Mouse (Mus musculus) heart, adult 2 months (tissue): ENCODE data around the gene Ndufa7.

Experiments
- CTCF ChIP-seq: fragments of 200-600 bp; IDR thresholded peaks from 2 replicates; pipeline ENCODE4 v1.8.1; 2022; ENCODE audit warnings: antibody characterized with exemption, mild to moderate bottlenecking, moderate library complexity
- EP300 ChIP-seq: fragments of 200-500 bp; IDR thresholded peaks from 2 replicates; pipeline ENCODE4 v1.6.1; 2011; ENCODE audit warnings: low read depth, low read length, control low read depth; ENCODE audit not compliant: insufficient read depth
- POLR2A ChIP-seq: fragments of 200-500 bp; IDR thresholded peaks from 2 replicates; pipeline ENCODE4 v1.6.1; 2011; ENCODE audit warnings: mild to moderate bottlenecking, low read depth, low read length, control low read depth; ENCODE audit not compliant: insufficient read depth

GRCm38 (mm10) chr17:33824084-33824996 is at the start of gene Ndufa7, which contains the start of gene Rps28:
- peak; percentile 98; the same call in 1 of the 2 replicates for TF ChIP-seq POLR2A
- no peak for TF ChIP-seq CTCF
- peak; percentile 71; the same call in 1 of the 2 replicates for TF ChIP-seq EP300
